Mouse (Mus musculus) small intestine, adult 2 months (tissue): ENCODE results near the gene Gm49403.

ENCODE experiments used
- CTCF ChIP-seq: fragments of 200-500 bp; IDR thresholded peaks from 2 replicates; pipeline ENCODE4 v1.5.1; 2012; ENCODE audit warnings: low read depth, mild to moderate bottlenecking, control low read depth, inconsistent platforms, low read length, moderate library complexity, mixed read lengths; ENCODE audit not compliant: insufficient replicate concordance, insufficient read length; ENCODE audit errors: extremely low read depth
- POLR2A ChIP-seq: fragments of 200-500 bp; IDR thresholded peaks from 2 replicates; pipeline ENCODE4 v1.6.1; 2012; ENCODE audit warnings: low read depth, mild to moderate bottlenecking, control low read depth, inconsistent platforms, low read length, moderate library complexity

DNA sequence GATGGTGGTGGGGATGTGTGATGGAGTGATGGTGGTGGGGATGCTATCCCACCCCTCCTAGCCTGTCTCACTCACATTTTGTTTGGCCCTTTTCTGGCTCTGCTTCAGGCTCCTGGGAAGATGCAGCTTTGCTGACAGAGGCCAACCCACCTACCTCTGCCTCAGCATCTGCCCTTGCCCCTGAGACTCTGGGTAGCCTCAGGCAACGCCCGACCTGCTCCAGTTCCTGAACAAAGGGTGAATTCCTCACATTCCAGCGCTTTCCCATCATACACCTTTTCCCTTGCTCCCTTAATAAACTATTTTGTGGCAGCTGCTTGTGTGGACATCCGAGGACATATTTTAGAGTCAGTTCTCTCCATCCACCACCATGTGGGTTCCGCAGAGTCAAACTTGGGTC is 35.4 kb upstream of the Gm49403 start:
- TF ChIP-seq CTCF (no peak), POLR2A (no peak)
